Mouse (Mus musculus): ENCODE measurements around the gene Shroom1.

DNA sequence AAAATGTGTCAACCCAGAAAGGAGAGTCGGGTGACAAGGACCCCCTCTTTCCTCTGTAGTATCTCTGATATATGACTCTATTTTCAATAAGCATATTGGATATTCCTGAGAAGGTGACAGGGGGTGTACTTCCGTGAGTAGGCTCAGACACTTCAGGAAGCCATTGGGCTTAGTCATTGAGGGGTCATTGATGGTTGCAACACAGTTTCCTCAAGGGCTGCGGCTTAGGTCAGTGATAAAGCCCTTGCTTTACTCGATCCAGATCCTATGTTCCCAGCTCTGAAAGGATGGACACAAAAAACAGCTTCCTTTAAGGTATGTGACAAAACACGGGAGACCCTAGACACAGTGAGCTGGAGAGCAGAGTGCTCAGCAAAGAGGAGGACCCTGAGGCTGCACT is 46.7 kb downstream of the Shroom1 start:
- TF ChIP-seq CTCF (IDR thresholded peaks at IDR 0.05; ENCODE audit: low read depth, low read length) (no peak), POLR2A (IDR thresholded peaks at IDR 0.05; ENCODE audit: borderline replicate concordance, low read depth, low read length) (no peak)
